Mouse (Mus musculus): ENCODE data around the gene Celsr1.
A peak's percentile ranks its signal among the peaks of the same experiment; 100 is the strongest.
"Not testable (repeated sequence)": the region's sequence is repeated elsewhere in the genome, so short reads cannot be mapped to it uniquely, and the experiment has no call there.

Celsr1 gene

GRCm38 (mm10) chr15:86064191-86064849, 30.7 kb upstream of the Celsr1 start:
- DNase-seq (ENCODE audit: low spot score), result no peak

- no peak for DNase-seq (ENCODE audit: low spot score)
Observed at GRCm38 (mm10) chr15:86061848-86062481, 28.4 kb upstream of the Celsr1 start.

GRCm38 (mm10) chr15:86061221-86061620, 27.6 kb upstream of the Celsr1 start:
- DNase-seq (ENCODE audit: low spot score), result no peak

- DNase-seq (ENCODE audit: low spot score), result no peak
Observed at GRCm38 (mm10) chr15:86060581-86060980, 27.0 kb upstream of the Celsr1 start.

GRCm38 (mm10) chr15:86059835-86060380, 26.3 kb upstream of the Celsr1 start:
- no peak for DNase-seq (ENCODE audit: low spot score)

- no peak for DNase-seq (ENCODE audit: low spot score)
Observed at GRCm38 (mm10) chr15:86058931-86059834, 25.6 kb upstream of the Celsr1 start.

GRCm38 (mm10) chr15:86058394-86058915, 24.9 kb upstream of the Celsr1 start:
- DNase-seq (ENCODE audit: low spot score), result peak; percentile 74

- no peak for DNase-seq (ENCODE audit: low spot score)
Observed at GRCm38 (mm10) chr15:86057908-86058307, 24.3 kb upstream of the Celsr1 start.

- DNase-seq (ENCODE audit: low spot score), result no peak
Observed at GRCm38 (mm10) chr15:86057413-86057812, 23.8 kb upstream of the Celsr1 start, which contains the start of gene Gramd4. Gramd4 (plus strand) TSS chr15:86057695.

- no peak for DNase-seq (ENCODE audit: low spot score)
Observed at GRCm38 (mm10) chr15:86056221-86056760, 22.7 kb upstream of the Celsr1 start.

GRCm38 (mm10) chr15:86054861-86055260, 21.3 kb upstream of the Celsr1 start:
- not testable (repeated sequence) for DNase-seq (ENCODE audit: low spot score)

- peak; percentile 86 for DNase-seq (ENCODE audit: low spot score)
Observed at GRCm38 (mm10) chr15:86053890-86054536, 20.4 kb upstream of the Celsr1 start.

GRCm38 (mm10) chr15:86051878-86052478, 18.4 kb upstream of the Celsr1 start:
- no peak for DNase-seq (ENCODE audit: low spot score)

GRCm38 (mm10) chr15:86051152-86051551, 17.6 kb upstream of the Celsr1 start:
- peak; percentile 86 for DNase-seq (ENCODE audit: low spot score)

GRCm38 (mm10) chr15:86050170-86050743, 16.7 kb upstream of the Celsr1 start:
- no peak for DNase-seq (ENCODE audit: low spot score)

GRCm38 (mm10) chr15:86049510-86049909, 15.9 kb upstream of the Celsr1 start:
- no peak for DNase-seq (ENCODE audit: low spot score)

- DNase-seq (ENCODE audit: low spot score), result no peak
Observed at GRCm38 (mm10) chr15:86042364-86042763, 8.8 kb upstream of the Celsr1 start.

- DNase-seq (ENCODE audit: low spot score), result no peak
Observed at GRCm38 (mm10) chr15:86041421-86041820, 7.8 kb upstream of the Celsr1 start.

GRCm38 (mm10) chr15:86038802-86039201, 5.2 kb upstream of the Celsr1 start:
- DNase-seq (ENCODE audit: low spot score), result peak; percentile 64

GRCm38 (mm10) chr15:86035913-86036312, 2.3 kb upstream of the Celsr1 start:
- no peak for DNase-seq (ENCODE audit: low spot score)

All from c-Kit-positive CD71-positive TER-119-positive erythroid progenitor cells, embryonic 14.5 days (primary cell).